Mouse (Mus musculus): ENCODE data around the gene Asic3.

Asic3 gene

GRCm38 (mm10) chr5:24452030-24452690, 39.0 kb downstream of the Asic3 start, which contains the start of gene Agap3:
Gene Agap3 (plus strand): TSS chr5:24452177.
- peak; percentile 57 for DNase-seq

- DNase-seq, result no peak
These were observed 39.6 kb downstream of the Asic3 start for GRCm38 (mm10) chr5:24452691-24453233.

DNA sequence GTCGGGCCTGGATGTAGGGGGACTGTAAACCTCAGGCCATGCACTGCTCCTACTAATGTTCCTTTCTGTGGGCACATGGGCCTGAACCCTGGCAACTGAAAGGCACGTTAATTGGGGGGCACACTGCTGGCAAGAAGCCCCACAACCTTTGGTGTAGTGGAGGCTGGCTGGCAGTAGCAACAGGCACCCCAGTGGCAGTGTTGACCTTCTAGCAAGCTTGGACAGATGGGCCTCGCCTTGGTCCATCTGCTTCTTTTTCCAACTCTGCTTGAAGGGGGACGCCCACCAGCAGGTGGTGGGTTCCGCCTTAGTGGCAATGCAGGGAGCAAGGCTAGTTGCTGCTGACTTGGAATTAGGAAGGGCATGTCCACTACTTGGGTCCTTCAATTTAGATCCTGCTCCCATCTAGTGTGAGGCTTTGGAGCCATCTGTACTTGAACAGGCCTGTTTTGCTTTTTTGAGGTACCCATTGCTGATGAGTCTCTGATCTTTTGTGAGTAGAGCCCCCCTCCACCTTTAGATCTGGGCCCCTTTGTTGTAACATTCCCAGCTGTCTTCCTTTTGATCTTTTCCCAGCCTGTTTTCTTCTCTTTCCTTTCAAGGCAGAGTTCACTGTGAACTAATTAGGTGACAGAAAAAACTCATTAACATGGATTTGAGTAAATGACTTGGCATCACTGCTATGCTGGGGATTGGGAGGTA, 40.2 kb downstream of the Asic3 start:
- peak; percentile 84 for DNase-seq

DNA sequence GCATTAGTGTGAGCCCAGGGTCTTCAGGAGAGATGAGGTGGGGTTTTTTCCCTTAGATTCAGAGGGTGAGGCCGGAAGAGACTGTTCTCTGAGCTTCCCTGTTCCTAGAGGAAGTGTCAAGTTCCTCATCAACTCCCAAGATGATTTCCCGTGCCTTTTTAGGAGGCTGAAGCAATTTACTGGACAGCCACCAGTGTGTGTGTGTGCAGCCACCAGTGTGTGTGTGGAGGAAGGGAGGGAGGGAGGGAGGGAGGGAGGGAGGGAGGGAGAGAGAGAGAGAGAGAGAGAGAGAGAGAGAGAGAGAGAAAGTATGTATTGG, 40.8 kb downstream of the Asic3 start:
- DNase-seq, result no peak

- DNase-seq, result no peak
These were observed 41.9 kb downstream of the Asic3 start for GRCm38 (mm10) chr5:24455076-24455475.

DNA sequence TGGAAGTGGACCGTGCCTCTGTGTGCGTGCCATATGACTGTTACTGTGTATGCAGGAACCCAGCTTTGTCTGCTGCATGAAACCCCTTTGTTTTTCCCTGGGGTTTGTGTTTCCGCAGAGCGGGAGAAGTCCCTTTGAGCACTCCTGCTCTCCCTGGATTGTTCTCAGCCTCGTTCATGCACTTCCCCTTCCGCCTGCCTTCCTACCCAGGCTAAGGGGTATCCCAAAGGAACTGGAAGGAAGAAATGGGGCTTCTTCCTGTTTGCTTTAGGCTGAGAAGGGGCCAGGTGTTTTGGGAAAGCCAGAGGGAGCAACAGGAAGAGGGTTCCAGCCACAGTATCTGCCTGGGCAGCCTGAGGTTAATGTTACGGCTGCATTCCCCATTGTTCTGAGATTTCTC, 42.4 kb downstream of the Asic3 start:
- DNase-seq, result no peak

- DNase-seq, result no peak
These were observed 53.6 kb downstream of the Asic3 start for GRCm38 (mm10) chr5:24466762-24467161.

All from cerebellum, adult 11 months (tissue).